Mouse (Mus musculus): ENCODE results near the gene Brox.

DNA sequence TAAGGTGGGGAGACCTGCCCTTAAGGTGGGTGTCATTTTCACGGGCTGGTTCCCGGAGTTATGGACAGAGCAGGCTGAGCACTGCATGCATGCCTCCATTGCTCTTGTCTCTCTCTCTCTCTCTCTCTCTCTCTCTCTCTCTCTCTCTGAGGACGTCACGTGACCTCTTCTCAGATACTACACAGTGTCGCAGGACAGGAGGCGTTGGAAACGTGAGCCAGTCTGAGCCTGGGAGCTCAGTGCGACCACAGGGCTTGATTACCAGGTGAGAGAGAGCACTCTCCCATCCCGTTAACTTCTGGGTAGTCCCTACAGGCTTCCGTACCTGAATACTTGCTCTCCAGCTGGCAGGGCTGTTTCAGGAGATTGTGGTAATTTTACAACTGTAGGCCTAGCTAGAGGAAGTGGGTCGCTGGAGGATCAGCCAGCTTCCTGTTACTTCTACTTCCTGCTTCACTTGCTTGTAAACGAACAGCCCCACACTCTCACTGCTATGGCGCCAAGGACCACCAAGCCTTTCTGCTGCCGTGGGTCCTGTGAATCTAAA lies 31.1 kb downstream of the Brox start:
- no peak for TF ChIP-seq CTCF (conservative IDR thresholded peaks at IDR 0.05; ENCODE audit: insufficient read depth, insufficient read length, low read depth, low read length)
- TF ChIP-seq POLR2A (IDR thresholded peaks at IDR 0.05; ENCODE audit: low read depth, low read length), result no peak

Data from kidney, adult 2 months (tissue).